Mouse (Mus musculus): ENCODE measurements around the gene Zcchc10. TPM values are rescaled to one million over a fixed set of nuclear protein-coding genes. Genes with fewer than 3 reads are reported as not detected.

Gene Zcchc10
- total RNA-seq, 2 experiments from 2014 or later, result 11.0 to 13.3 TPM

Other genes starting within 250 kb of the Zcchc10 start
- gene Hspa4, start 24.2 kb upstream of the Zcchc10 start, total RNA-seq (2021), result 100 to 1,000 TPM; 172 to 250 TPM
- gene Aff4, start 26.2 kb downstream of the Zcchc10 start, total RNA-seq (2021), result 100 to 1,000 TPM; 157 to 207 TPM
- gene Leap2, start 98.5 kb downstream of the Zcchc10 start, total RNA-seq (2021), result not detected
- 1,000 to 10,000 TPM; 1,132 to 1,289 TPM for gene Uqcrq, start 106.2 kb downstream of the Zcchc10 start, total RNA-seq (2021)
- 1 to 10 TPM; 3.3 to 4.0 TPM for gene Gdf9, start 106.3 kb downstream of the Zcchc10 start, total RNA-seq (2021)
- under 1 TPM; 0.16 to 0.17 TPM for gene Gm10447, start 132.4 kb downstream of the Zcchc10 start, total RNA-seq (2021)
- gene Shroom1, start 132.5 kb downstream of the Zcchc10 start, total RNA-seq (2021), result 1 to 10 TPM; 2.5 to 6.0 TPM
- not detected for gene Gm9837, start 145.8 kb downstream of the Zcchc10 start, total RNA-seq (2021)
- not detected for gene Gm9945, start 155.5 kb downstream of the Zcchc10 start, total RNA-seq (2021)
- under 1 TPM; 0.20 to 0.30 TPM for gene Sowaha, start 155.6 kb downstream of the Zcchc10 start, total RNA-seq (2021)
- 10 to 100 TPM; 35.0 to 42.6 TPM for gene Sept8, start 194.6 kb downstream of the Zcchc10 start, total RNA-seq (2021)
- gene Kif3a, start 242.7 kb downstream of the Zcchc10 start, total RNA-seq (2021), result 10 to 100 TPM; 24.1 to 31.1 TPM